Mouse (Mus musculus) embryonic facial prominence, embryonic 13.5 days (tissue): ENCODE results near the gene Krt84. TPM values are rescaled to one million over a fixed set of nuclear protein-coding genes. Genes with fewer than 3 reads are reported as not detected.
"Not testable (repeated sequence)": the region's sequence is repeated elsewhere in the genome, so short reads cannot be mapped to it uniquely, and the experiment has no call there.

Source experiments
- ATAC-seq: fragments of 200-750 bp; cut with Nextera tagmentation; 2 replicates; pipeline ENCODE4 v1.8.0; 2017; ENCODE audit warnings: low read depth; ENCODE audit not compliant: insufficient number of reproducible peaks, insufficient read depth, low FRiP score, low TSS enrichment
- H3K27ac ChIP-seq: fragments of 300-500 bp; sonication (generic); 2 replicates; pipeline ENCODE4 v1.5.1; 2015; ENCODE audit warnings: moderate library complexity, mild to moderate bottlenecking, inconsistent platforms
- H3K27me3 ChIP-seq: fragments of 300-500 bp; sonication (generic); 2 replicates; pipeline ENCODE4 v1.6.1; 2015; ENCODE audit warnings: mild to moderate bottlenecking, inconsistent platforms
- H3K36me3 ChIP-seq: fragments of 300-500 bp; sonication (generic); 2 replicates; pipeline ENCODE4 v1.6.1; 2015; ENCODE audit warnings: mild to moderate bottlenecking, inconsistent platforms
- H3K4me1 ChIP-seq: fragments of 300-500 bp; sonication (generic); 2 replicates; pipeline ENCODE4 v1.6.1; 2015; ENCODE audit warnings: inconsistent platforms
- H3K4me2 ChIP-seq: fragments of 300-500 bp; sonication (generic); 2 replicates; pipeline ENCODE4 v1.6.1; 2015; ENCODE audit warnings: moderate library complexity, mild to moderate bottlenecking, inconsistent platforms
- H3K4me3 ChIP-seq: fragments of 300-500 bp; sonication (generic); 2 replicates; pipeline ENCODE4 v1.5.1; 2015; ENCODE audit warnings: mild to moderate bottlenecking, inconsistent platforms
- H3K9ac ChIP-seq: fragments of 300-500 bp; sonication (generic); 2 replicates; pipeline ENCODE4 v1.6.1; 2015; ENCODE audit warnings: mild to moderate bottlenecking, inconsistent platforms
- H3K9me3 ChIP-seq: fragments of 300-500 bp; sonication (generic); 2 replicates; pipeline ENCODE4 v1.6.1; 2016; ENCODE audit warnings: inconsistent platforms
- WGBS: fragments of 180-500 bp; shearing (Covaris S2); methylation state at CpG from one replicate; pipeline ENCODE4 v1.1.7; 2015; ENCODE audit warnings: mixed read lengths; 5-methylcytosine and 5-hydroxymethylcytosine counted together
- polyA plus RNA-seq: library from polyadenylated mRNA; unstranded; fragments of >200 nt; fragmentation: Nextera tagmentation; extraction: Ambion mirVana; gene quantifications from 2 replicates; pipeline ENCODE4 v1.2.1, GENCODE M21; 2015

Gene Krt84
- polyA plus RNA-seq, 1 experiment from 2014 or later: not detected

DNA sequence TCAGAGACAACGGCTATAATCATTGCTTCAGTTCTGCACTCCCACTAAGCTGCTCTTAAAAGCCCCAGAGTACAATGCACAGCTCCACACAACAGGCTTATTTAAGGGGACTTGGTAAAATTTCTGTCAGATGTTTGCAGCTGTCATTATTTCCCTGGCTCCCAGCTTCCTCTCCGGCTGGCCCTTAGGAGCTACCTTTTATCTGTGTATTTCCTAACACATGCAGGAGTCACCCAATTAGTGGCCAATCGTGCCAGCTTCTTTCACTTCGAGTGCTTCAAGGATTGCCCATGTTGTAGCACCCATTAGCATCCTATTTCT is 5.9 kb upstream of the Krt84 start:
- H3K36me3 ChIP-seq: no peaks in the 10 kb centered on the region
- WGBS: 47% methylated on average over 4 of the region's 4 CpGs

DNA sequence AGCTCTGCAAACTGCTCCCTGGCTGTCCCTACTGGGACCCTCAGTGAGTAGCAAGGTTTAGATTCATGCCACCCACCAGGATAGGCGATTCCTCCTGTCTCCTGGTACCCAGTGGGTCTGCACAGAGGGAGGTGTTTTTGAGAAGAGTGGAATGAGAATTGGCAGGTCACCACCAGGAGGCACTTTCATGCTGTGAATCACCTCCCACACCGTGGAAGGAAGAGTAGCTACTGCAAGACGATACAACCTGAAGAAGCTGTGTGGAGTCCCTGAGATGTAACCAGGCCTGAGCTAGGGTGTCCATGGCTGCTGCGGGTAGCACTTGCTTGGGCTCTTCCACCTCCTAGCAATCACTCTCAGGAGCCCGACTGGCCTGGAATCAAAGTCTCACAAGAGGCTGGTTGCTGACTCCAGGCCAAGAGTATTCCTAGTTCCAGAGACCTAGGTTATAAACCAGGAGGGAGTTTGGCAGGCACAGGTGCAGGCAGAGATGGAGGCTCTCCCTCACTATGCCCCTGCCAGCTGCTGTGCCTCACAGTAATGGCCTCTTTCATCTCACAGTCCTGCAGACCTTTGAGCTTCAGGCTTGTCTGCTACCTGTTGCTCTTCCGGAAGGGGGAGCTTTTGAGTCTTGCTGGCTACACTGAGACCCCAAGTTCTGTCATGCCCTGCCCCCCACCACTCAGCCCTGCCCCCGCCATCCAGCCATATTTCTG is 5.4 kb upstream of the Krt84 start:
- Histone ChIP-seq H3K27ac (no peak overlapping the region), H3K4me3 (no peak overlapping the region), H3K9me3 (no peaks in the 10 kb centered on the region), H3K4me1 (peaks cover 17% of the 10 kb centered on the region), H3K27me3 (no peaks in the 10 kb centered on the region), H3K4me2 (no peak overlapping the region), H3K36me3 (no peaks in the 10 kb centered on the region), H3K9ac (no peak overlapping the region)
- ATAC-seq: no peak
- 37% methylated on average over 7 of the region's 7 CpGs for WGBS

More for the DNA sequence above, 5.9 kb upstream of the Krt84 start:
- ATAC-seq: no peak
- Histone ChIP-seq H3K27me3 (no peaks in the 10 kb centered on the region), H3K4me3 (no peak overlapping the region), H3K9me3 (no peaks in the 10 kb centered on the region), H3K9ac (no peak overlapping the region), H3K27ac (no peak overlapping the region), H3K4me2 (no peak overlapping the region), H3K4me1 (peaks cover 17% of the 10 kb centered on the region)

DNA sequence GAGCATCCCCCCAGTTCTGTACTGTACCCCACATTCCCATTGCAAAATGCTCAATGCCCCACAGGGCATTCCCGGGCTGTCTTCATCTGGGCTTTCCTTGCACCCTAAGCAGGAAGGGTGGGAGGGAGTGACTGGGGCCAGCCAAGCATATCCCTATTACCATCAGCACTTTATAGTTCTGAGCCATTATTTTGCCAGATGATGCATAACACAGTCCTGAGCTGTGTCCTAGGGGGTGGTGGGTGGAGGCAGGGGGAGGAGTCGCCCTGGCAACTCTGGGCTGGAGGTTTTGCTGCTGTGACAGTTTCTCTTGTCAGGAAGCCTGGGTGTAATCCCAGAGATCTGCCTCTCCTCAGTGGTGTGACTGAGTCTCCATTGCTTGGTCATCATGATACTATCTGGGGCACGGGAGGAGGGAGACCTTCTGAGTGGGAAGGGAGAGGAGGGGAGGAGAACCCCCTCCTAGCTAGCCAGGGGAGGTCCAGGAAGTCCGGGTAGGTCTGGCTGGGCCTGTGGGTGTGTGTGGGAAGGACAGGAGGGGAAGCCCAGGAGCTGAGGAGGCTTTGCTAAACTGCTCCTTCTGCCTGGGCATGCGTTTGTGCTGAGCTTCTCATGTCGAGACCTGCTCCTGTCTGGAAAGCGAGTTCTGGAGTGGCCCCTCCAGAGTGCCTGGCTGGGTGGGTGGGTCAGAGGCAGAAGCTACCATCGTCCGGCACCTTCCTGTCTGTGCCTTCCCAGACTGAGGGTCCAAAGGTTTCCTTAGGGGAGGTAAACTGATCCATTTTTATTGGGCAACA is 3.6 kb upstream of the Krt84 start:
- WGBS: 47% methylated on average over 9 of the region's 9 CpGs
- H3K27me3 ChIP-seq: no peaks in the 10 kb centered on the region
- no peak overlapping the region for H3K4me2 ChIP-seq
- H3K4me1 ChIP-seq: peaks cover 8% of the 10 kb centered on the region
- H3K4me3 ChIP-seq: no peak overlapping the region
- H3K9me3 ChIP-seq: no peaks in the 10 kb centered on the region
- ATAC-seq: peak; percentile 35; the same call in 1 of the 2 replicates
- H3K27ac ChIP-seq: peak overlapping the region; percentile 62; the same call in 1 of the 2 replicates
- H3K9ac ChIP-seq: no peak overlapping the region
- no peaks in the 10 kb centered on the region for H3K36me3 ChIP-seq

DNA sequence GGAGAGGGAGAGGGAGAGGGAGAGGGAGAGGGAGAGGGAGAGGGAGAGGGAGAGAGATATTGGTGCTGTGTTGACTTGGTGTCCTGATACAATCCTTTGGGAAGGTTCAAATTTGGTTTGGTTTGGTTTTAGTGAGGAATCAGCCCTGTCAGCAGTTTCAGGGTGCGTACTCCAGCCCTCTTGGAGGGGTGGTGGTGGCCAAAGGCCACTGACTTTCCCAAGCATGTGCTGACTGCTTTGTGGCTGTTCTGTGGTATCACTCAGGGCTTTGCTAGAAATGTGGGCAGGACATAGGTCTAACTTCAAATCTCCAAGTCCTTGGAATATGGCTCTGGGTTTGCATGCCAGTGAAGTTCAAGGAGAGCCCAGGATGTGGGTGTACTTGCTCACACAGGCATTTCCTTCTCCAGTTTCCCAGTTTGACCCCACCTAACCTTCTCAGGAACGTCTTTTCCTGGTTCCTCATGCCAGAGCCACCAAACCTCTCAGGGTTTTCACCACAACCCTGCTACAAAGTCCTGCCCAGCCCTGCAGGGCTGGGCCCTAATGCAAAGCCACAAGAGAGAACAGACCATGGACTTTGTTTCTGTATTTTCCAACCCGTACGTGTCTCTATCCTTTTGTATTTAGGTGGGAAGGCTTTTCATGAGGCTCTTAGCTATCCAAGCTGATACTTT is 9.9 kb downstream of the Krt84 start:
- no peaks in the 10 kb centered on the region for H3K36me3 ChIP-seq
- no peak for ATAC-seq
- 66% methylated on average over 4 of the region's 4 CpGs for WGBS

DNA sequence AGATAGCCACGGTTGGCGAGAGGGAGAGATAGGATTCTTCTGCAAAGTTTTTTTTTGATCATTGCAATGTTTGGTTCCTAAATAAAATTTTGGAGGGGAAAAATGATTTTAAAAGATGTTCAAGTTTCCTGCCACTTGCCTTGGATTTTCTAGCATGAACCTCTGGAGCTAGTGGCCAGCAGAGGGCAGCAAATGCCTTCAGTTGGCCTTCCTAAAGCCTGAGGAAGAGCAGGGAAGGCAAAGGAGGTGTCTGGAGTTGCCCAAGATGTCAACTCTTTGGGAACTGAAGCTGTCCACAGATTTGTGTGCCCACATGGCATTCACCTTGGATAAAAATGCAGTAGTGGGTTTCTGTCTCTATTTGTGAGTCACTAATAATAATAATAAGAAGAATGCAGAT is 12.8 kb downstream of the Krt84 start:
- Histone ChIP-seq H3K9me3 (no peaks in the 10 kb centered on the region), H3K27ac (no peak overlapping the region), H3K4me3 (no peak overlapping the region), H3K4me2 (no peak overlapping the region), H3K4me1 (no peaks in the 10 kb centered on the region), H3K9ac (no peak overlapping the region), H3K27me3 (peaks cover 8% of the 10 kb centered on the region; the same call in 1 of the 2 replicates), H3K36me3 (no peaks in the 10 kb centered on the region)
- no peak for ATAC-seq
- 16% methylated on average over 2 of the region's 2 CpGs for WGBS

More for the DNA sequence above, 9.9 kb downstream of the Krt84 start:
- Histone ChIP-seq H3K9me3 (no peaks in the 10 kb centered on the region), H3K27ac (no peak overlapping the region), H3K4me3 (no peak overlapping the region), H3K27me3 (peaks cover 8% of the 10 kb centered on the region; the same call in 1 of the 2 replicates), H3K4me2 (no peak overlapping the region), H3K9ac (no peak overlapping the region), H3K4me1 (no peaks in the 10 kb centered on the region)

DNA sequence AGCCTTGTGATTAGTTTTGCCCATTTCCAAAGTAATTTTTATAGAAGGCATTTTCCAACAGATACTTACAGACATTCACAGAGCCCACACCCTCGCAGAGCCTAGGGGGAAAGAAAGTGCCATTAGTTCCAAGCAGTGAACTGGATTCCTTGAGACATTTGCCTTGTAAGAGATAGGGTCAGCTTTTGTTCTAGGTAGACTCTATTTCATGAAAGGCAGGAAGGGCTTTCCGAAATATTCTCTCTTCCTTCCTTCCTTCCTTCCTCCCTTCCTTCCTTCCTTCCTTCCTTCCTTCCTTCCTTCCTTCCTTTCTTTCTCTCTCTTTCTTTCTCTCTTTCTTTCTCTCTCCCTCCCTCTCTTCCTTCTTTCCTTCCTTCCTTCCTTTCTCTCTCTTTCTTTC is 15.5 kb downstream of the Krt84 start, which contains the start of gene Gm49425:
Gene Gm49425 (minus strand): TSS at position 101 of the 400 bp plus-strand sequence.
- ATAC-seq, H3K36me3 ChIP-seq, H3K27ac ChIP-seq, H3K4me3 ChIP-seq, H3K4me2 ChIP-seq, H3K27me3 ChIP-seq, H3K9me3 ChIP-seq, H3K9ac ChIP-seq, H3K4me1 ChIP-seq: not testable (repeated sequence)
- 72% methylated on average over 2 of the region's 2 CpGs for WGBS

DNA sequence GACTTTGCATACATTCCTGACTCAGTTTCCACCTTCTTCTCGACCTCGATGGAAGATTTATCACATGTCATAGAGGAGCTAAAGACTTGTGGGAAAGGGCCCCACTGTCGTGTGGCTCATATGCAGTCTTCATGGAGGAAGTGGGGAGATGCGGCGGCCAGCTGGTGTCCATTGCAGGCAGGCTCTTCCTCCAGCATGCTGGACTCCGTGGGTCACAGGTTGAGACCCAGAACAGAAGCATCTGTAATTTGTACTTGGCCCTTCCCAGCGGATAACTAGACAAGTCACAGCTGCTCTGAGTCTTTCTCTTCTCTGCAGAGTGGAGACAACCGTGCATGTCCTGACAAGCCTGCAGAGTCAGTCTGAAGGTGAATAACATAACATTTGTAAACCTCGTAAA is 24.4 kb downstream of the Krt84 start:
- Histone ChIP-seq H3K27me3 (peaks cover 6% of the 10 kb centered on the region; the same call in 1 of the 2 replicates), H3K9ac (no peak overlapping the region), H3K36me3 (no peaks in the 10 kb centered on the region), H3K9me3 (no peaks in the 10 kb centered on the region), H3K4me3 (no peak overlapping the region), H3K4me2 (no peak overlapping the region), H3K27ac (no peak overlapping the region), H3K4me1 (peaks cover 9% of the 10 kb centered on the region)
- 68% methylated on average over 9 of the region's 9 CpGs for WGBS
- ATAC-seq: no peak

DNA sequence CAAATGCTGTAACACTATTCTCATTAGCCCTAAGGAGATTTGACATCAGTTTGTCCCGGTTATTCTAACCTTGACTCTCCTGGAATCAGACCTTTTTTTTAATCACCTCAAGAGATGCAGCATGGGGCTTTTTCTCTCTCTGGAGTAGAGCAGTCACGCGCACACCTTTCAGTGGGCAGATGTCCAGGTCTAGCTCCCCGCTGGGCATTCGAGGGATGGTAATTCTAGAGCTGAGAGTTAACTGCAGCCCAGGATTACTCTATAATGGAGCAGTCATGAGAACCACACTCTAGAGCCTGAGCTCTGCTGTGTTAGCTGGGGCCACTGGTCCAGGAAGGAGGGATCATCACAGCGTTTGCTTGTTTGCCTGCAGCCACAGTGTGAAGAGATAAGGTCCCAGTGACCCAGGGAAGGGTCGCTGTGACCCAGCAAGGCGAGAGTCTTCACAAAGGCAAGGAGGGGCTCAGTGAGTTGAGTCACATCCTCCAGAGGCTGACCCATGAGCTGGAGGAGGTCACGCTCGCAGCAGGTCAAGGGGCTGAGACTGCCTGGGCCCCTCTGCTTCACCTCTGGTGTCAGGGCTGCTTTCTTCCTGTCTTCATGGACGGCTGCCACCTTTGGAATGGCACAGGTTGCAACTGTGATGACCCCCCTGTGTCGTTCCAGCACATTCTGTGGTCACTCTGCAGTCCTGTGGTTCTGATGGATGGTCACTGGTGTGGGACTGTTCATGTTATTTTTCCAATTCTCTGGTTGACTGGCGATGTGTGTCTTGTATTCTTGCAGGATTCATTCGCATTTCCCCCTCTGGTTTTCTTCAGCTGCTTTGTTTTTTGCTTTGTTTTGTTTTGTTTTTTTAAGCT is 25.5 kb downstream of the Krt84 start:
- Histone ChIP-seq H3K27me3 (peaks cover 6% of the 10 kb centered on the region; the same call in 1 of the 2 replicates), H3K4me2 (no peak overlapping the region), H3K9me3 (no peaks in the 10 kb centered on the region), H3K9ac (0 out of 2 replicates have a peak overlapping the region, but pooled peaks have one; percentile 2), H3K4me1 (peaks cover 9% of the 10 kb centered on the region), H3K27ac (no peak overlapping the region), H3K36me3 (no peaks in the 10 kb centered on the region), H3K4me3 (no peak overlapping the region)
- WGBS: 44% methylated on average over 14 of the region's 14 CpGs
- ATAC-seq: no peak

DNA sequence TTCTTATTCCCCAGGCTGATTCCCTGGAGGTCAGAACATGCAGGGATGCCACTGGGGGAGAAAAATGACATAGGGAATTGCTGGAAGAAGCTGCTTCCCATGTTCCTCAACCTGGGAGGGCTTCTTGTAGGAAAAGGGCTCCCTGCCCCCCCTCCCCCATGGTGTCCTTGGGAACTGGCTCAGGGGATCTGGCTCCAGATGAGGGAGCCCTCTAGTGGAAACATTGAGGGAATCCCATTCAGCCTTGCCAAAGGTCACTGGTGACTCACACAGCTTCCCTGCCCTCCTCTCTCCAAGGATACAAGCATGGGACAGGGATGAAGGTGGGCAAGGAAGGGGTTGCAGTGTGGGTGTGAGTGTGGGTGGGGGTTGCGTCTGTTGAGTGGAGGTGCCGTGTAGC is 35.4 kb downstream of the Krt84 start:
- no peak overlapping the region for H3K9ac ChIP-seq
- no peak overlapping the region for H3K4me3 ChIP-seq
- WGBS: 70% methylated on average over 2 of the region's 2 CpGs
- H3K27ac ChIP-seq: no peak overlapping the region
- H3K27me3 ChIP-seq: no peaks in the 10 kb centered on the region
- ATAC-seq: no peak
- H3K36me3 ChIP-seq: no peaks in the 10 kb centered on the region
- no peaks in the 10 kb centered on the region for H3K4me1 ChIP-seq
- H3K9me3 ChIP-seq: no peaks in the 10 kb centered on the region
- H3K4me2 ChIP-seq: no peak overlapping the region

DNA sequence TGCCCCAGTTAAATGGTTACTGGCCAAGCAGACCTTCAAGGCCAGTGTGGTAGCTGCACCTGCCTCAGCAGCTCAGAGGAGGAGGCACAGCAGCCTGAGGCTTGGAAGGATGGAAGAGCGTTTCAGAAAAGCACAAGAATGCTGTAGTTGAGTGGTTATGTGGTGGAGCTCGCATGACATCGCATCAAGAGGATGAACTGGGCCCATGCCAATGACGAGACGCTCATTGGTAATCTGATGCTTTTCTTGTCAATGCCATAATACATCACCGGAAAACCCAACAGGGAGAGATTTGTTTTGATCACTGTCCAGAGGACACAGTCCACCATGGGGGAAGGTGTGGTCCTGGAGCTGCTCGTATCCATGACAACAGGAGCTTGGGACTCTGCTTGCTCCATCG is 37.4 kb downstream of the Krt84 start:
- WGBS: 69% methylated on average over 8 of the region's 8 CpGs

DNA sequence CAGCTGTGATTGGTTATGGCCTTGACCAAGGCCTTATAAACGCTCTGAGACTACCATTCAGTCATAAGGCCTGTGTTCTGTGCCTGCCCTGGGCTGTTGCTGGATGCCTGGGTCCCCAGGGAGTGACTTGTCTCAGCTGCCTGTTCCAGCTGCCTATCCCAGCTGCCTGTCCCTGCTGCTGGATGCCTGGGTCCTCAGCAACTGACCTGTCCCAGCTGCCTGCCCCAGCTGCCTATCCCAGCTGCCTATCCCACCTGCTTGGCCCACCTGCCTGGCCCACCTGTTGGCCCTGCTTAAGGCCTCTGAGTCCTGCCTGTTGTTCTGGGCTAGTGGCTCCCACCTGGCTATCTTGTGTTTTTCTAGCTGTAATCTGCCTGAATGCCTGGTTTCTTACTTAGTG is 38.4 kb downstream of the Krt84 start:
- no peak for ATAC-seq
- no peak overlapping the region for H3K4me2 ChIP-seq
- 60% methylated on average over 1 of the region's 1 CpGs for WGBS

More for the DNA sequence above, 37.4 kb downstream of the Krt84 start:
- Histone ChIP-seq H3K4me3 (no peak overlapping the region), H3K9ac (no peak overlapping the region), H3K36me3 (no peaks in the 10 kb centered on the region), H3K27ac (no peak overlapping the region), H3K27me3 (no peaks in the 10 kb centered on the region), H3K4me2 (no peak overlapping the region), H3K4me1 (no peaks in the 10 kb centered on the region), H3K9me3 (no peaks in the 10 kb centered on the region)
- ATAC-seq: no peak

More for the DNA sequence above, 38.4 kb downstream of the Krt84 start:
- Histone ChIP-seq H3K27me3 (no peaks in the 10 kb centered on the region), H3K27ac (no peak overlapping the region), H3K4me3 (no peak overlapping the region), H3K9me3 (no peaks in the 10 kb centered on the region), H3K36me3 (no peaks in the 10 kb centered on the region), H3K4me1 (no peaks in the 10 kb centered on the region), H3K9ac (no peak overlapping the region)
